Mouse (Mus musculus) stomach, embryonic 15.5 days (tissue): ENCODE results near the gene Tssk6. TPM values are rescaled to one million over a fixed set of nuclear protein-coding genes. Genes with fewer than 3 reads are reported as not detected.

Source experiments
- ATAC-seq: fragments of 200-750 bp; cut with Nextera tagmentation; 2 replicates; pipeline ENCODE4 v1.8.0; 2017; ENCODE audit warnings: low read depth, moderate number of reproducible peaks, moderate TSS enrichment; ENCODE audit not compliant: insufficient read depth, low FRiP score
- H3K27ac ChIP-seq: fragments of 300-500 bp; sonication (generic); 2 replicates; pipeline ENCODE4 v1.5.1; 2015; ENCODE audit warnings: mild to moderate bottlenecking, inconsistent platforms
- H3K27me3 ChIP-seq: fragments of 300-500 bp; sonication (generic); replicated peaks from 2 replicates; pipeline ENCODE4 v1.6.1; 2015; ENCODE audit warnings: inconsistent platforms
- H3K36me3 ChIP-seq: fragments of 300-500 bp; sonication (generic); 2 replicates; pipeline ENCODE4 v1.6.1; 2015; ENCODE audit warnings: inconsistent platforms
- H3K4me1 ChIP-seq: fragments of 300-500 bp; sonication (generic); 2 replicates; pipeline ENCODE4 v1.6.1; 2015; ENCODE audit warnings: inconsistent platforms
- H3K4me2 ChIP-seq: fragments of 300-500 bp; sonication (generic); 2 replicates; pipeline ENCODE4 v1.6.1; 2015; ENCODE audit warnings: mild to moderate bottlenecking, inconsistent platforms
- H3K4me3 ChIP-seq: fragments of 300-500 bp; sonication (generic); replicated peaks from 2 replicates; pipeline ENCODE4 v1.5.1; 2015; ENCODE audit warnings: inconsistent platforms
- H3K9ac ChIP-seq: fragments of 300-500 bp; sonication (generic); 2 replicates; pipeline ENCODE4 v1.6.1; 2015; ENCODE audit warnings: inconsistent platforms
- H3K9me3 ChIP-seq: fragments of 300-500 bp; sonication (generic); 2 replicates; pipeline ENCODE4 v1.6.1; 2016; ENCODE audit warnings: inconsistent platforms
- WGBS: fragments of 180-500 bp; shearing (Covaris S2); methylation state at CpG from one replicate; pipeline ENCODE4 v1.1.7; 2015; 5-methylcytosine and 5-hydroxymethylcytosine counted together
- polyA plus RNA-seq: library from polyadenylated mRNA; unstranded; fragments of >200 nt; fragmentation: Nextera tagmentation; extraction: Ambion mirVana; gene quantifications from 2 replicates; pipeline ENCODE4 v1.2.1, GENCODE M21; 2015

The Tssk6 gene
- 3.1 and 3.9 TPM in 2 replicates for polyA plus RNA-seq

GRCm38 (mm10) chr8:69902163-69903062 is at the start of gene Tssk6, which contains the start of the genes Ndufa13 and Yjefn3:
TSS of gene Tssk6 (plus strand) at chr8:69902184.
TSS of gene Ndufa13 (minus strand) at chr8:69902558.
TSS of gene Yjefn3 (minus strand) at chr8:69902712.
- ATAC-seq: peak; percentile 28
- no peaks in the 10 kb centered on the region for H3K9me3 ChIP-seq
- peak within 1 kb of the TSS; percentile 96 for H3K27ac ChIP-seq
- peaks cover 22% of the 10 kb centered on the region for H3K4me1 ChIP-seq
- H3K4me3 ChIP-seq: peak within 1 kb of the TSS; percentile 80
- H3K4me2 ChIP-seq: peak within 1 kb of the TSS; percentile 96
- 0 out of 2 replicates have a peak, but pooled peaks cover under 1% of the 10 kb centered on the region for H3K36me3 ChIP-seq
- H3K9ac ChIP-seq: peak within 1 kb of the TSS; percentile 62
- 2% methylated on average over 89 of the region's 89 CpGs for WGBS
- H3K27me3 ChIP-seq: no peaks in the 10 kb centered on the region

GRCm38 (mm10) chr8:69853869-69854268 is 48.1 kb upstream of the Tssk6 start:
- no peaks in the 10 kb centered on the region for H3K4me1 ChIP-seq
- no peak overlapping the region for H3K4me3 ChIP-seq
- 89% methylated on average over 10 of the region's 10 CpGs for WGBS
- no peaks in the 10 kb centered on the region for H3K36me3 ChIP-seq
- no peak overlapping the region for H3K27ac ChIP-seq
- H3K27me3 ChIP-seq: no peaks in the 10 kb centered on the region
- H3K4me2 ChIP-seq: no peak overlapping the region
- H3K9ac ChIP-seq: no peak overlapping the region
- ATAC-seq: no peak
- no peaks in the 10 kb centered on the region for H3K9me3 ChIP-seq

GRCm38 (mm10) chr8:69860807-69861206 is 41.2 kb upstream of the Tssk6 start:
- Histone ChIP-seq H3K9ac (no peak overlapping the region), H3K27me3 (no peaks in the 10 kb centered on the region)
- WGBS: 60% methylated on average over 4 of the region's 4 CpGs

DNA sequence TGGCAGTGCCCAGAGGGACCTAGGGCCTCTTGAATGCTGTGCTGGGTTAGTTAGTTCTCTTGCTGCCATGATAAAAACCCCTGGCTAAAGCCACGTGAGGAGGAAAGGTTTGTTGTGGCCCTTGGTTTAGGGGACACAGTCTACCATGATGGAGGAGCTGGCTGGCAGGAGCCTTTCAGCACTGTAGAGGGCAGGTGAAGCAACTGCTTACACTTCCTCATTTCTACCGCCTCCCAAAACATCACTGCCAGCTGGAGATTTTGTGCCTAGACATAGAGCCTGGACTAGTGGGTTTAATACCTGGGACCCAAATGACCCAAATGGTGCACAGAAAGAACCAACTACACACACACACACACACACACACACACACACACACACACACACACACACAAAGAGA is 40.7 kb upstream of the Tssk6 start:
- H3K9me3 ChIP-seq: no peaks in the 10 kb centered on the region
- H3K4me3 ChIP-seq: no peak overlapping the region
- no peaks in the 10 kb centered on the region for H3K27me3 ChIP-seq
- no peaks in the 10 kb centered on the region for H3K4me1 ChIP-seq
- no peak overlapping the region for H3K9ac ChIP-seq
- no peak overlapping the region for H3K4me2 ChIP-seq
- no peak overlapping the region for H3K27ac ChIP-seq
- ATAC-seq: no peak
- H3K36me3 ChIP-seq: no peaks in the 10 kb centered on the region
- WGBS: 53% methylated on average over 2 of the region's 2 CpGs

More at GRCm38 (mm10) chr8:69860807-69861206, 41.2 kb upstream of the Tssk6 start:
- H3K4me1 ChIP-seq: no peaks in the 10 kb centered on the region
- H3K4me2 ChIP-seq: no peak overlapping the region
- ATAC-seq: no peak
- no peak overlapping the region for H3K27ac ChIP-seq
- H3K36me3 ChIP-seq: no peaks in the 10 kb centered on the region
- H3K9me3 ChIP-seq: no peaks in the 10 kb centered on the region
- no peak overlapping the region for H3K4me3 ChIP-seq

GRCm38 (mm10) chr8:69863387-69864020 is 38.5 kb upstream of the Tssk6 start:
- H3K4me3 ChIP-seq: no peak overlapping the region
- H3K36me3 ChIP-seq: no peaks in the 10 kb centered on the region
- no peak overlapping the region for H3K4me2 ChIP-seq
- no peaks in the 10 kb centered on the region for H3K27me3 ChIP-seq
- ATAC-seq: no peak; the same call in 1 of the 2 replicates
- H3K27ac ChIP-seq: no peak overlapping the region
- no peak overlapping the region for H3K9ac ChIP-seq
- H3K9me3 ChIP-seq: no peaks in the 10 kb centered on the region
- WGBS: 70% methylated on average over 5 of the region's 5 CpGs
- no peaks in the 10 kb centered on the region for H3K4me1 ChIP-seq

DNA sequence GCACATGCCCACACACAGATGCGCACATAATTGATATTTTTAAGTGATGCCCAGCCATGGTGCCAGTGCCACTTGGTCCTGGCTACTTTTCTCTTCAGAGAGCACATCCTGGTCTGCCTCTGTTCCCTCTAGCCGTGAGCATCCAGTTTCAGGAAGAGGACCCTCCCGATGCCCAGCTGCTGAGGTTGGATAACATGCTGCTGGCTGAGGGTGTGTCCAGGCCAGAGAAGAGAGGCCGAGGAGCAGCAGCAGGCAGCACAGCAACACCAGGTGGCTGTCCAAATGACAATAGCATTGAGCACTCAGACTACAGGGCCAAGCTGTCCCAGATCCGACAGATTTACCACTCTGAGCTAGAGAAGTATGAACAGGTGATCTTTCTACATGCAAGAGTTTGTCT is 37.8 kb upstream of the Tssk6 start:
- H3K27ac ChIP-seq: no peak overlapping the region
- no peaks in the 10 kb centered on the region for H3K9me3 ChIP-seq
- no peak for ATAC-seq
- H3K4me3 ChIP-seq: no peak overlapping the region
- H3K9ac ChIP-seq: no peak overlapping the region
- H3K36me3 ChIP-seq: no peaks in the 10 kb centered on the region
- H3K4me2 ChIP-seq: no peak overlapping the region
- no peaks in the 10 kb centered on the region for H3K27me3 ChIP-seq
- H3K4me1 ChIP-seq: no peaks in the 10 kb centered on the region
- 70% methylated on average over 5 of the region's 5 CpGs for WGBS

- H3K4me1 ChIP-seq: no peaks in the 10 kb centered on the region
- WGBS: 73% methylated on average over 5 of the region's 5 CpGs
- H3K27me3 ChIP-seq: no peaks in the 10 kb centered on the region
- H3K9ac ChIP-seq: no peak overlapping the region
- H3K4me3 ChIP-seq: no peak overlapping the region
- no peak overlapping the region for H3K27ac ChIP-seq
- H3K4me2 ChIP-seq: no peak overlapping the region
- no peak for ATAC-seq
- H3K36me3 ChIP-seq: no peaks in the 10 kb centered on the region
- H3K9me3 ChIP-seq: no peaks in the 10 kb centered on the region
Observed at GRCm38 (mm10) chr8:69867696-69868326, 34.2 kb upstream of the Tssk6 start.

DNA sequence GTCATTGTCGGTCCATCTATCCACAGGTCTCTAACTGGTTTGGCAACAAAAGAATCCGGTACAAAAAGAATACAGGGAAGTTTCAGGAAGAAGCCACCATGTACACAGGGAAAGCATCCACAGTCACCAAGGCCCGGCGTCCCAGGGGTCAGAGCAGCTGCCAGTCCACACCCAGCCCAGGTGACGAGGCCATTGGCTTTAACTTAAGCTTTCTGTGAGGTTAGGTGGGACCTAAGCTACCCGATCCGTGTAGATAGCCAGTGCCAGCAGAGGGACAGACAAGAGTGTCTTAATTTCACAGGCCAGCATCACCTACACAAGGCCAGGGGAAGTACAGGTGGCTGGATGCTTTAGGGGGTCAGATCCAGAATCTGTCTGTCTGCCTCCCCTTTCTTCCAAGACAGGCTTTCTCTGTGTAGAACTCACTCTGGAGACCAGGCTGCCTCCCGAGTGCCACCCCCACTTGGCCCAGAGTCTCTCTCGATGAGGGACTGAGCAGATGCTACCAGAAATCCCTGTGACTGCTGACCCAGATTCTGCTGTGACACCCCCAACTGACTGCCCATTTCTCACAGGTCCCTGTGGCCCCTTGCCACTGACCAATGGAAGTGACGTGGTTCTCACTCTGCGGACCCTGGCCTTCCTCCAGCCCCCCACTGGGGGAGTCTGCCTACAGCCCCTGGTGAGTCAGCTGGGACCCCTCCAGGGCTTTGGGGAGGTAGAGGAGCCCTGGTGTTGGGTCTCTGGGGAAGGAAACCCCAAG is 31.8 kb upstream of the Tssk6 start:
- Histone ChIP-seq H3K4me2 (no peak overlapping the region), H3K9ac (no peak overlapping the region), H3K36me3 (no peaks in the 10 kb centered on the region), H3K27ac (no peak overlapping the region), H3K27me3 (no peaks in the 10 kb centered on the region), H3K4me1 (no peaks in the 10 kb centered on the region), H3K9me3 (no peaks in the 10 kb centered on the region), H3K4me3 (no peak overlapping the region)
- ATAC-seq: no peak
- 78% methylated on average over 11 of the region's 11 CpGs for WGBS

DNA sequence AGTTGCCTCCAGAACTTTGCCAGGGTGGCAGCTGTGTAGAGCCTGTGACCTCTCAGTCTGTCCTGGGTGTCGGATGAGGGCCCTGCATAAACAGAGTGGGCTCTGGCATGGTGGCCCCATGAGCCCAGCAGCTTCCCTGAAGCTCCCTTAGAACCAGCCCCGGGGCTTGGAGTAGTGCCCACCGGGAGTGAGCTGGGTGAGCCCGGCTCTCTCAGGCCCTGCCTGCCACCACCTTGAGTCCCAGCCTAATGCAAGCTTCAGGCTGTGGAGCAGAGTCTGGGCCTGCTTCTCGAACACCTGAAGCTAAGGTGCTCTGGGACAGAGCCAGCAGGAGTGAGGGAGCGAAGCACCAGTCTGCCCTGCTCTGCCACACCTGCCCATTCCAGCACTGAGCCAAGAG is 31.1 kb upstream of the Tssk6 start:
- no peak overlapping the region for H3K9ac ChIP-seq
- H3K4me1 ChIP-seq: no peaks in the 10 kb centered on the region
- ATAC-seq: no peak
- H3K4me3 ChIP-seq: no peak overlapping the region
- H3K36me3 ChIP-seq: no peaks in the 10 kb centered on the region
- 78% methylated on average over 6 of the region's 6 CpGs for WGBS
- H3K27ac ChIP-seq: no peak overlapping the region
- H3K9me3 ChIP-seq: no peaks in the 10 kb centered on the region
- H3K27me3 ChIP-seq: no peaks in the 10 kb centered on the region
- H3K4me2 ChIP-seq: no peak overlapping the region

DNA sequence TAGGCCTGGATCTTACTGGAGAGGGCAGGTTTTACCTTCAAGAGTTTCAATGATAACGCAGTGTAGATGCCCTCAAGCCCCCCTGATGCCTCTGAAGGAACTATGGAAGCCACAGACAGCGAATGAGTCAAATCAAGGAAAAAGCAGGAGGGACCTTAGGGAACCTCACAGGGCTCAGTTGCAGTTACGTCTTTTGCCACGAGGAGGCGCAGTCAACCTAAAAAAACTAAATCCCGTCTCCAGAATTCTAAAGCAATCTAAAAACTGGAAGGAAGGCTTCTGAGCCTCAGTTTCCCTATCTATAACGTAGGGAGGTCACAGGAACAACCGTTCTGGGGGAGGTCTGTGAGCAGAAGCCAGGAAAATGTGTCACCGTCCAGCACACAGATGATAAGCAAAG is 27.8 kb upstream of the Tssk6 start:
- H3K36me3 ChIP-seq: no peaks in the 10 kb centered on the region
- no peak overlapping the region for H3K9ac ChIP-seq
- H3K27ac ChIP-seq: no peak overlapping the region
- no peak overlapping the region for H3K4me2 ChIP-seq
- H3K4me1 ChIP-seq: no peaks in the 10 kb centered on the region
- no peaks in the 10 kb centered on the region for H3K9me3 ChIP-seq
- peaks cover 9% of the 10 kb centered on the region; the same call in 1 of the 2 replicates for H3K27me3 ChIP-seq
- WGBS: 10% methylated on average over 9 of the region's 9 CpGs
- H3K4me3 ChIP-seq: no peak overlapping the region
- ATAC-seq: no peak

GRCm38 (mm10) chr8:69874654-69875053 is 27.3 kb upstream of the Tssk6 start:
- peaks cover 14% of the 10 kb centered on the region for H3K27me3 ChIP-seq
- H3K4me3 ChIP-seq: no peak overlapping the region
- no peak for ATAC-seq
- no peak overlapping the region for H3K4me2 ChIP-seq
- no peak overlapping the region for H3K27ac ChIP-seq
- no peaks in the 10 kb centered on the region for H3K36me3 ChIP-seq
- H3K9ac ChIP-seq: no peak overlapping the region
- no peaks in the 10 kb centered on the region for H3K4me1 ChIP-seq
- 79% methylated on average over 13 of the region's 13 CpGs for WGBS
- H3K9me3 ChIP-seq: no peaks in the 10 kb centered on the region
